Mouse (Mus musculus) kidney, postnatal 14 days (tissue): ENCODE results near the gene Htra1.

ENCODE experiments used
- DNase-seq: peaks from one replicate; pipeline ENCODE4 v3.0.0; 2022; ENCODE audit warnings: mixed read lengths

The Htra1 gene

GRCm38 (mm10) chr7:131027557-131027956 is 91.6 kb downstream of the Htra1 start:
- DNase-seq, result no peak

DNA sequence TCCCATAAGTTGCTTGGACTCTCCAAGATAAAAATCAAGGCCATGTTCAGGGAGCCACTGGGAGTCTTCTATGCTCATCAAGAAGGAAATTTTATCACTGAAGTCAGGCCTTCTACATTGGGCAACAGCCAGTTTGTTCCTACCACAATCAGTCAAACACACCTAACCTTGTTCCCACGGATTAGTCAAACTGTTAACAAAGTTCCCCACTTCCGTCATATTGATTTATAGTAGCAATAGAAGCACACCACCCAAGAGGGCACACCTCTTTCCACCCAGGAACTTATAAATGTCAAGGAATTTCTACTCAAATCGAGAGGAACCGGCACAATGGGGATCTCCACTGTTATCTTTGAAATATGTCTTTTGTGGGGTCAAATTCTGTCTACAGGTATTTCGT is 95.8 kb downstream of the Htra1 start, which contains the start of gene Dmbt1:
Gene Dmbt1, plus strand, starts transcription at position 299 of the 400 bp plus-strand sequence.
- DNase-seq, result no peak
